Mouse (Mus musculus) embryonic stem cell, embryonic (primary cell): ENCODE data around the gene Car9.

Experiments used
- CTCF ChIA-PET, 4 experiments: fragments of 300-600 bp in 2 of 4; fragments of 350-600 bp in 2 of 4; sonication (Branson Sonifier 250); formaldehyde crosslinking; loops; one replicate each; lab custom pipeline; 2022; ENCODE audit warnings: inconsistent platforms in 2 of 4; lab: Charles Lee
- POLR2A ChIA-PET, 4 experiments: fragments of 300-600 bp in 2 of 4; fragments of 350-600 bp in 2 of 4; sonication (Branson Sonifier 250); formaldehyde crosslinking; loops; one replicate each; lab custom pipeline; 2022; ENCODE audit warnings: antibody characterized with exemption in 4 of 4, inconsistent platforms in 1 of 4; lab: Charles Lee

Car9 gene

DNA sequence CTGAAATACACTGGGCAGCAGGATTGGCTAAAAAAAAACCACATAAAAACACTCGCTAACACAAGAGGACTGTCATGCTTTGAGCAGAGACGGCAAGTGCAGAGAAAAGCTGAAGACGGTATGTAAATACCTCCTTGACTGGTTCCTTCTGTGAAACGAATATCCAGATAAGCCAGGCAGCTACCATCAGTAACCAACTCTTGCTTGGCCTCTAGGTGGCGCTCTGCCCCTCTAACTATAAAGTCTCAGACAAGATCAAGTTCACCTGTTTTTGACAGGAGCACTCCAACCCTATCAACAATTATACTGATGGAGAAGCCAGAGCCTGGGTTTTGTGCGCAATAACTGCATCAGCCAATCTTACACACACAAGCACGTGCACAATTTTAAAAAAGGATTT lies 23.8 kb downstream of the Car9 start:
- POLR2A ChIA-PET: interaction anchor here in 3 of 4 experiments (0.5 to 3.2 kb wide), 19 partner anchors 9 to 553 kb away, joined by 3 to 10 read pairs (median 3); partner anchors contain the start of genes Creb3 (in 2 of the 3), Tln1 (in 2 of the 3), Arhgef39 (in 1 of the 3) and Ccdc107 (in 1 of the 3)
- CTCF ChIA-PET: interaction anchor here (0.6 to 2.4 kb wide), 66 partner anchors 8 to 472 kb away, joined by 3 to 12 read pairs (median 4); partner anchors contain the start of genes Tln1 (in 4 of the 4), Arhgef39 (in 3 of the 4), Creb3 (in 3 of the 4) and Gba2 (in 3 of the 4)

DNA sequence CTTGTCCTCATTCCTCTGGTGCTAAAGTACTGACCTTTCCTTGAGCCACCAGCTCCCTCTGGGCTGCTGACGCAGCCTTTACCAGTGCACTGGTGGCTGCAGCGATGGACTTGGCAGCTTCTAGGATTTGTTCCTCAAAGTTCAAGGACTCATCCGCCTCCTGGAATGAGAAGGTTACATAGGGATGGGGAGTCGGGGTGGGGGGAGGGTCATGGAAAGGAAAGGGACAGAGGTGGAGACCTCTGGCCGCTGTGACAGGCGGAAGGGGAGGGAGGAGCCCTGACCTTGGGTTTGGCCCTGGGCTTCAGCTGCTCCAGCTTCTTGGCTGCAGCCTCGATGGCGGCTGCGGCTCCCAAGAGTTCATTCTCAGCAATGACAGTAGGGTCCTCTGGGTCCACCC lies 26.5 kb downstream of the Car9 start:
- ChIA-PET CTCF (interaction anchor here in 2 of 4 experiments (0.6 to 2.0 kb wide), 7 partner anchors 14 to 640 kb away, joined by 3 to 6 read pairs (median 4); partner anchors contain the start of genes Arhgef39 (in 1 of the 2), Creb3 (in 1 of the 2) and Tln1 (in 1 of the 2)), POLR2A (interaction anchor here in 3 of 4 experiments (0.6 to 2.3 kb wide), 16 partner anchors 8 to 122 kb away, joined by 3 to 11 read pairs (median 3); partner anchors contain the start of genes Tln1 (in 3 of the 3), Arhgef39 (in 2 of the 3), Creb3 (in 2 of the 3) and Gba2 (in 1 of the 3))

DNA sequence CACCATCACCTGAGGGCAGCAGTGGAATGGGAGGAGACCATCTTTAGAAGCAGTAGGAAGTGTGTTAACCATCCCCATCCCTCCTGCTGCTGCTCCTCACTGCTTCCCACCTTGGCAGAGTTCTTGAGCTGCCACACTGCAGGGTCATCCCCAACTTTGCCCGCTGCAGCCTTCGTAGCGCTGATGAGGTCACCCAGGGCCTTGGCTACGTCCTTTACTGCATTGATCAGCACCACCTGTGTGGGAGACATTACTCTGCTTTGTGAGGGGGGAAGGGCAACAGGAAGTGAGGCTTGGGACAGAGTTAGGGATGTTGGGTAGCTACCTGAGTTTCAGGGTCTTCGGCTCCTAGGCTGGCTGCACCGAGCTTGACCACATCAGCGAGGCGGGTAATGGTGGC lies 28.9 kb downstream of the Car9 start:
- ChIA-PET CTCF (interaction anchor here in 2 of 4 experiments (0.6 to 1.8 kb wide), 5 partner anchors 8 to 174 kb away, joined by 3 to 13 read pairs (median 4); partner anchors contain the start of genes Creb3 (in 1 of the 2), Olfr71 (in 1 of the 2) and Tln1 (in 1 of the 2)), POLR2A (interaction anchor here in 2 of 4 experiments (1.0 to 1.7 kb wide), 4 partner anchors 11 to 27 kb away, joined by 3 to 4 read pairs (median 3); partner anchors contain the start of gene Tln1 (in 1 of the 2))

DNA sequence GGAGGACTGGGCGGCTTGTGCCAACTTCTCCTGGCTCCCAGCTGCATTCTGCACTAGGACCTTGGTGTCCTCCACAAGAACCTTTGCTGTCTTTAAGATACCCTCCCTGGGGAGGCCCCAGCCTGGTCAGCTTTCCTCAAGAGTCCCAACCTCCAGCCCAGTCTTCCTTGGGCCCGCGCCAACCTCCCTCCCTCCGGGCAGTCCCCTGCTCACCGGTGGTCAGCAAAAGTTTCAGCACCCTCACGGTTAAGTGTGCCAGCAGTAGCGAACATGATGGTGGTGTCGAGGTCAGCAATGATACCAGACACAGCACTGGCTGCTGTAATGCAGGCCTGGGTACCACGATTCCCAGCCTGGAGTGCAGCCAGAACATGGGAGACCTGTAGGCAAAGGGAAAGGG lies 29.3 kb downstream of the Car9 start:
- ChIA-PET POLR2A (interaction anchor here in 2 of 4 experiments (1.1 to 1.7 kb wide), 3 partner anchors 11 to 22 kb away, joined by 3 to 4 read pairs (median 3); no protein-coding TSS in a partner anchor), CTCF (interaction anchor here in 2 of 4 experiments (0.6 to 1.8 kb wide), 4 partner anchors 8 to 174 kb away, joined by 3 to 13 read pairs (median 4); partner anchors contain the start of genes Creb3 (in 1 of the 2), Olfr71 (in 1 of the 2) and Tln1 (in 1 of the 2))

DNA sequence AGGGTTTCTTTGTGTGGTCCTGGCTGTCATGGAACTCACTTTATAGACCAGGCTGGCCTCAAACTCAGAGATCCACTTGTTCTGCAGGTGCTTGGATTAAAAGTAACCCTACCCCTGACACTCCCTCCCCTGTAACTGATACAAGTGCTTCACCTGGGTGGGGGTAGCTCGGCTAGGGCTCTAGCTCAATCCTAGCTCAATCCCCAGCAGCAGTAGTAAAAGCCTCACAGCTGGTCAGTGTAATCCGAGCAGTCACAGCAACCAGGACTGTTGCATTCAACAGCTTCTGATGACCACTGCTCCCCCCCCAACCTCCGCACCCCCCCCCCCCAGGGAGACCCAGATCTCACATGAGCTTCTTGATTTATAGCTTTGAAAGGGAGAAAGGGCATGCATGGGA lies 35.3 kb downstream of the Car9 start:
- POLR2A ChIA-PET: interaction anchor here in 2 of 4 experiments (0.7 to 1.9 kb wide), 8 partner anchors 8 to 44 kb away, joined by 3 to 6 read pairs (median 4); partner anchors contain the start of genes Gba2 (in 1 of the 2) and Rgp1 (in 1 of the 2)

DNA sequence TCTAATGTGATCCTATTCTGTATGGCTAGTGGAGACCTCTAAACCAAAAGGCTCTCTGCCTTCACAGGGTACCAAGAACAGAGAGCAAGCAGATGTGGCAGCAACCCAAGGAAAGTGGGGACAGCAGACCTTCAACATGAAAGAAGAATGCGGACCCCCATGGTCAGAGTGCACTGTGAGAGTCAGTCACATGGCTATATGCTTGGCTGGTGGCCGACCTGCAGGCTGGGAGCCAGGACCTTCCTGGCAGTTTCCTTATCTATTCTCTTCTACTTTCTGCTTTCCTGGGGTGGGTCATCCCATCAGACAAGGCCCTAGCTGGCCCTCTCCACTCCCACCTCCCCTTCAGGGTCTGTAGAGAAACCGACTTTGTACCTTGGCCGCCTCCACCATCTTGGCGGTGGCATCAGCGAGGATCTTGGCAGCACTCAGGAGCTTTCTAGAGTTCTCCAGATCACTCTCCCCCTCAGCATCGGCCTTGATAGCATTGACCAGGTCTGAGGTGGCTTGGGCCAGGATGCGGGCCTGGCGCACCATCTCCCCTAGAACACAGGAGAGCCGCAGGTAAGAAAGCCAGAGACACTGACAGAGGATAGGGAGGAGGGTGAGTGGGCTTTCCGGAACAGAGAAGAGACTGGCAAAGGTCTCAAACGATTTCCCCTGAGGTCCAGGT lies 39.7 kb downstream of the Car9 start:
- CTCF ChIA-PET: interaction anchor here in 2 of 4 experiments (1.1 to 2.0 kb wide), 2 partner anchors 16 to 19 kb away, joined by 5 read pairs; partner anchors contain the start of genes Creb3 (in 1 of the 2) and Tln1 (in 1 of the 2)
- POLR2A ChIA-PET: interaction anchor here in 3 of 4 experiments (1.1 to 4.3 kb wide), 9 partner anchors 8 to 40 kb away, joined by 3 to 21 read pairs (median 5); partner anchors contain the start of genes Tln1 (in 3 of the 3) and Creb3 (in 2 of the 3)

More for the DNA sequence above, 35.3 kb downstream of the Car9 start:
- CTCF ChIA-PET: interaction anchor here in 3 of 4 experiments (0.5 to 1.2 kb wide), 3 partner anchors 12 to 487 kb away, joined by 3 to 4 read pairs (median 3); no protein-coding TSS in a partner anchor

DNA sequence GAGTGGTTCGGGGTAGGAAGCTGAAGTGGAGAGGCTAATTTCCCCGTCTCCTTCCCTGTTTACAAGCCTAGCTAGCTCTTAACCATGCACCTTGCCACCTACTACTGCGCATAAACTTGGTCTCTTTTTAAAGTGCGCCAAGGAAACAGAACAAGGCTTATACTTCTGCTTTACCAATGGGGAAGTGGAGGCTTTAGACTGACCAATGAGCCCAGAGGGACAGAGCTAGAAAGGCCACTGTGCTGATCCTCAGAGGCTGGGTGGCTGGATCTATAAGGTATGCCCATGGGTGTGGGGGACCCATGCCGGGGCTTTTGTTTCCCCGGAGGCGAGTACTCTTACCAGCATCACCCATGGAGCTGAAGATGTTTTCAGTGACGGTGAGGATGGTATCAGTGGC lies 40.4 kb downstream of the Car9 start:
- CTCF ChIA-PET: interaction anchor here (0.9 to 2.0 kb wide), 6 partner anchors 15 to 83 kb away, joined by 4 to 6 read pairs (median 4); partner anchors contain the start of genes Creb3 (in 1 of the 4) and Tln1 (in 1 of the 4)
- POLR2A ChIA-PET: interaction anchor here in 3 of 4 experiments (1.1 to 4.3 kb wide), 9 partner anchors 9 to 40 kb away, joined by 3 to 21 read pairs (median 5); partner anchors contain the start of genes Tln1 (in 3 of the 3) and Creb3 (in 2 of the 3)

DNA sequence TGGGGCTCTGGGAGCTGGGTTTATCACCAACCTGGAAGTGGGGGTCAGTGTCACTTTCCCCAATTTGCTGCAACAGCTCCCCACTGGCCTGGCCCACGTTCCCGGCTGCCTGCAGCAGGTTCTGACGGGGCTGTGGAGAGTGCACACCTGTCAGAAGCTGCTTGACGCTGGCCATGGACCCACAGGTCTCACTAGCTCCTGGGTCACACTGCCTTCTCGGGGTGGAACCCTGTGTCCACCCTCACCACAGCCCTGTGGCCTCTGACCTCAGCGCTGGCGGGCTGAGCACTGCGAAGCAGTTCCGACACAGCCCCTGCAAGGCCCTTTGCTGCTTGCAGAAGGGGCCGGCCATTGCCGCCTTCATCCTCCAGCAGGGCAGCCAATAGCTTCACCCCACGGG lies 42.3 kb downstream of the Car9 start:
- POLR2A ChIA-PET: interaction anchor here in 2 of 4 experiments (0.8 to 4.3 kb wide), 5 partner anchors 10 to 30 kb away, joined by 3 to 21 read pairs (median 4); partner anchors contain the start of genes Creb3 (in 2 of the 2), Tln1 (in 2 of the 2), Gba2 (in 1 of the 2) and Rgp1 (in 1 of the 2)
- CTCF ChIA-PET: interaction anchor here in 3 of 4 experiments (1.0 to 2.0 kb wide), 4 partner anchors 14 to 21 kb away, joined by 3 to 6 read pairs (median 3); partner anchors contain the start of gene Tln1 (in 1 of the 3)

DNA sequence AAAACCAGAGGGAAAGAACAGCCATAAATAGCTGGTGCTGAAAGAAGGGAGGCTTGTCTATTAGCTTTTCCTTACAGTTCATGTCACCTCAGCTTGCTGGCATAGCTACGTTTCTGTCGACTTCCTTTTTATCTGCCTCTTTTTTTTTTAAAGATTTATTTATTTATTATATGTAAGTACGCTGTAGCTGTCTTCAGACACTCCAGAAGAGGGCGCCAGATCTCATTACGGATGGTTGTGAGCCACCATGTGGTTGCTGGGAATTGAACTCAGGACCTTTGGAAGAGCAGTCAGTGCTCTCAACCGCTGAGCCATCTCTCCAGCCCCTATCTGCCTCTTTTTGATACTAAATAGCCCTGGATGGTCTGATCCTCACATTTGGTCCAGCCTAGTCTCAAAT lies 45.1 kb downstream of the Car9 start:
- ChIA-PET POLR2A (interaction anchor here in 3 of 4 experiments (0.9 to 3.4 kb wide), 5 partner anchors 9 to 11 kb away, joined by 3 to 12 read pairs (median 5); partner anchors contain the start of genes Creb3 (in 3 of the 3) and Tln1 (in 3 of the 3)), CTCF (interaction anchor here in 2 of 4 experiments (1.4 to 1.6 kb wide), 3 partner anchors 11 to 120 kb away, joined by 3 to 6 read pairs (median 3); partner anchors contain the start of genes Creb3 (in 1 of the 2) and Tln1 (in 1 of the 2))

DNA sequence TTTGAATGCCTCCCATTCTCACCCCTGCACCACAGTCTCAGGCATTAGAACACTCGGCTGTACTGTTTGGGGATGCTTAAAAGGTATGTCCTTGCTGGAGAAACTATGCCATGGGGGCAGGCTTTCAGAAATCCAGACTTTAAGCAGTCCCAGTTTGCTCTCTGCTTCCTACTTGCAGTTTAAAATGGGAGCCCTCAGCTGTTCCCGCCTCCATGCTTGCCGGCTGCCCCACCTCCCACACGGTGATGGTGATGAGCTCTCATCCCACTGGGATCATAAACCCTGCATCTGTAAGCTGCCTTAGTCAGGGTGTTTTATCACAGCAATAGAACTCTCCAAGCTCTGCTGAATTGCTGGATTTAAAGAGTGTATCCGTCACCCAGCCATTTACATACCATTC lies 45.7 kb downstream of the Car9 start:
- ChIA-PET CTCF (interaction anchor here in 2 of 4 experiments (0.8 to 1.6 kb wide), 5 partner anchors 10 to 120 kb away, joined by 3 to 6 read pairs (median 3); partner anchors contain the start of genes Creb3 (in 1 of the 2) and Tln1 (in 1 of the 2)), POLR2A (interaction anchor here in 2 of 4 experiments (0.5 to 3.4 kb wide), 5 partner anchors 8 to 24 kb away, joined by 3 to 12 read pairs (median 3); partner anchors contain the start of genes Tln1 (in 2 of the 2) and Creb3 (in 1 of the 2))

DNA sequence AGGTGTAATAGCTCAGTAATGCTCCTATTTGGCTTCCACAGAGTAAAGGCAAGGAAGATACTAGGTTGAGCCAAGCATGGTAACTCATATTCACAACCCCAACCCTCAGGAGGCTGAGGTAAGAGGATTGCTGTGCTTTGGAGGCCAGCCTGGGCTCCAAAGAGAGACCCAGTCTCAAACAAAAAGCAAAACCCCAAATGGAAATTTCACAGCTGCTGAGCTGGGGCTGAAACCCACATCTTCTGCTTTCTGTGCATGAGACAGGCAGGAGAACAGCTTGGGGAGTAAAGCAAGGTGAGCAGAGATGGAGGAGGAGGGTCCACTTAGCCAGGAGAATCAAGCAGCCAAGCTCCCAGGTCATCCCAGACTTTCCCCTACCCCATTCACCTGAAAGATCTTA lies 47.1 kb downstream of the Car9 start:
- CTCF ChIA-PET: interaction anchor here in 3 of 4 experiments (1.1 to 1.2 kb wide), 3 partner anchors 9 to 26 kb away, joined by 3 read pairs; partner anchors contain the start of genes Creb3 (in 1 of the 3) and Tln1 (in 1 of the 3)
- POLR2A ChIA-PET: interaction anchor here in 3 of 4 experiments (1.1 to 14.2 kb wide), 6 partner anchors 8 to 53 kb away, joined by 3 to 293 read pairs (median 4); partner anchors contain the start of genes Tln1 (in 2 of the 3), Creb3 (in 1 of the 3), Gba2 (in 1 of the 3) and Msmp (in 1 of the 3)

DNA sequence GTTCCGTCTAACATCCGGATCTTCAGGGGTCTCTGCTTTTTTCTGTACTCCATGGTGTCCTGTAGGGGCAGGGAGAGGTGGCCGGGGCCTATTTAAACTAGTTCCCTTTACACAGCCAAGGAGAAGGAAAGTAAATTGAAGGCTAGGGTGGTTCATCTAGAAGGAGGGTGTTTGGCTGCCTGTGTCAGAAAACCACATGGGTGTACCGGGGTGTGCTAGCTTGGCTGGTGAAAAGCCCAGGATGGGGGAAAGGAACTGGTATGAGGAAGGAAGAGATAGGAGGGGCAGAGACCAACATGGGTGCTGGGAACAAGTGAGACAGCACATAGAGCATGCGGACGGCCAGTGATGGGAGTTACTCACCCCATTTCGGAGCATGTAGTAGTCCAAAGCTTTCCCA lies 49.2 kb downstream of the Car9 start:
- POLR2A ChIA-PET: interaction anchor here in 2 of 4 experiments (1.0 to 14.2 kb wide), 6 partner anchors 9 to 44 kb away, joined by 3 to 293 read pairs (median 6); partner anchors contain the start of genes Gba2 (in 1 of the 2), Msmp (in 1 of the 2) and Rgp1 (in 1 of the 2)
- CTCF ChIA-PET: interaction anchor here in 3 of 4 experiments (0.8 to 1.4 kb wide), 3 partner anchors 26 to 74 kb away, joined by 3 to 4 read pairs (median 3); no protein-coding TSS in a partner anchor

DNA sequence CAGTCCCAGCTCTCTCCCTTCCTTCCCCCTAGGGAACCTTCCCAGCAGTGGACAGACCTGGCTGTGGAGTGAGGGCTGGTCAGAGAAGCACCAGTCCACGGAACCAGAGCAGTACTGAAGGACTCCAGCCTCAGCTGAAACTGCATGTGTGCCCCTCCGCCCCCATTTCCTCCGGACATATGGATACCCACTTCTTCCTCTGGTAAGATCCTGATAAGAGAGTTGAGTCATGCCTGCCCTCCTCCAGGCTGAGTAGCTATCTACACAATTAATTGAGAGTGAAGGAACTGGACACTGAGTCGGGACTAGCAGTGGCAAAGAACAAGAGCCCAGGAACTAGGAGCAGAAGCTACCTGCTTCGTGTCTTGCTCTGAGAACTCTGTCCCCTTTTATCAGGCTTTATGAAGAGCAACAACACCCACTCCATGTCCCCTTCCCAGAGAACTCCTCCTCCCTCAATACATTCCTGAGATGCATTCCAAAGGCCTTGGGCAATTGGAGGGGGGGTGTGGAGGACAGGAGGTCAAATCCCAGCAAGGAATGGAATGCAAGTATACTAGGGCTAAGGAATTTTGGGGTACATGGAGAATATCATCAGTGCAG lies 51.4 kb downstream of the Car9 start:
- ChIA-PET CTCF (interaction anchor here in 2 of 4 experiments (0.8 to 2.4 kb wide), 6 partner anchors 27 to 79 kb away, joined by 3 to 10 read pairs (median 4); partner anchors contain the start of gene Arhgef39 (in 1 of the 2)), POLR2A (interaction anchor here (0.6 to 14.2 kb wide), 19 partner anchors 9 to 557 kb away, joined by 3 to 293 read pairs (median 4); partner anchors contain the start of genes Gba2 (in 3 of the 4), Rgp1 (in 3 of the 4), Arhgef39 (in 1 of the 4) and Msmp (in 1 of the 4))

DNA sequence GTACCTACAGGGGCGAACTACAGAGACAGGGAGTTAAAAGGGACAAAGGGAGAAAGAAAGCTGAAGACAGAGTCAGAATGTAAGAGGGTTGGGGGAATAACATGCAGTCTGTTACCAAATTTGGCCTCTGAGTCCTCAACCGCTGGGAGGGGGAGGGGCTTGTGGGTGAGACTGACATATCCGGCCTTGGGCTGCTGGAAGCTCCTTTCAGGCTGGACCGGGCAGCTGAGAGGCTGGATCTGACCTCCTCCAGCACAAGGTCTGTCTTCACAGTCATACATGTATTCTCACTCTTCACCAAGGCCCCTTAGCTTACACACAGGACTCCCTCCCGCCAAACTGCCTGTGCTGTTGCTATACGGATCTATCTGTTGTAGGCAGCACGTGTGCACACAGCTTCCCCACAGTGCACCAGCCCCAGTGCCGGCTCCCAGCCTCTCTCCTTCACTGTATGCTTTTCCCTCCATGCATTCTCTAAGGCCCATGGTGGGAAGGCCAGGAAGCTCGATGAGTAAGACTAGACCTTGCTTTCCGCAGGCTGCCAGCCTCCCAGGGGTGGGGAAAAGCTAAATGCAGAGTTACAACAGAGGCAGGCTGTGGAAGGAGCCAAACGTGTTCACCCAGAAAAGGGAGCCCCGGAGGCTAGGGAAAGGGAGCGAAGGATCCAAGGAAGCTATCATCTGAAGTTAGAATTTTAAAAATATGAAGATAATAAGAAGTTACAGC lies 52.0 kb downstream of the Car9 start:
- POLR2A ChIA-PET: interaction anchor here (0.6 to 14.2 kb wide), 28 partner anchors 10 to 558 kb away, joined by 3 to 293 read pairs (median 4); partner anchors contain the start of genes Gba2 (in 3 of the 4), Rgp1 (in 3 of the 4), Arhgef39 (in 1 of the 4) and Msmp (in 1 of the 4)
- CTCF ChIA-PET: interaction anchor here (0.6 to 2.4 kb wide), 8 partner anchors 28 to 72 kb away, joined by 3 to 10 read pairs (median 4); partner anchors contain the start of gene Arhgef39 (in 1 of the 4)
